Mouse (Mus musculus) CH12.LX (cell line): ENCODE data around the gene Fbxo36. TPM values are rescaled to one million over a fixed set of nuclear protein-coding genes. Genes with fewer than 3 reads are reported as not detected.
A peak's percentile ranks its signal among the peaks of the same experiment; 100 is the strongest.

Source experiments
- DNase-seq: peaks from one replicate; pipeline ENCODE4 v3.0.0-alpha.2; 2013; ENCODE audit errors: extremely low read depth
- H3K27ac ChIP-seq: 2 replicates; pipeline ENCODE4 v1.5.1; 2012; ENCODE audit warnings: low read depth, mild to moderate bottlenecking, control low read depth, moderate library complexity; ENCODE audit not compliant: insufficient read depth
- H3K27me3 ChIP-seq: replicated peaks from 2 replicates; pipeline ENCODE3; 2012; ENCODE audit warnings: inconsistent platforms
- H3K36me3 ChIP-seq, 2 experiments: replicated peaks in 1 of 2; 2 replicates each; pipeline versions ENCODE3 to v1.6.1; 2012; ENCODE audit warnings: inconsistent platforms in 1 of 2, low read length in 1 of 2, mild to moderate bottlenecking in 1 of 2, mixed read lengths in 1 of 2, moderate library complexity in 1 of 2; ENCODE audit not compliant: control insufficient read depth in 1 of 2, insufficient read depth in 1 of 2
- H3K4me1 ChIP-seq, 2 experiments: 2 replicates each; pipeline ENCODE4 v1.6.1; 2012; ENCODE audit warnings: inconsistent platforms in 1 of 2, moderate library complexity in 1 of 2; ENCODE audit not compliant: insufficient read depth in 2 of 2, control insufficient read depth in 1 of 2
- H3K4me2 ChIP-seq: 2 replicates; pipeline ENCODE4 v1.6.1; 2012; ENCODE audit warnings: low read depth, mild to moderate bottlenecking, control low read depth; ENCODE audit not compliant: poor library complexity, insufficient read depth, severe bottlenecking
- H3K4me3 ChIP-seq, 3 experiments: fragments of 150-350 bp in 1 of 3; sonication (generic) in 1 of 3; replicated peaks in 1 of 3; 2 replicates each; pipeline versions ENCODE3 to v1.5.1; 2011 to 2012; ENCODE audit warnings: low read depth in 2 of 3, low read length in 2 of 3, mild to moderate bottlenecking in 2 of 3, moderate library complexity in 2 of 3, control low read depth in 1 of 3, improper control_type of control experiment in 1 of 3, inconsistent platforms in 1 of 3, mixed read lengths in 1 of 3; ENCODE audit not compliant: poor library complexity in 1 of 3
- H3K79me2 ChIP-seq: replicated peaks from 2 replicates; pipeline ENCODE4 v1.6.1; 2012; ENCODE audit warnings: mild to moderate bottlenecking, moderate library complexity; ENCODE audit not compliant: control insufficient read depth, poor library complexity, insufficient read depth, severe bottlenecking; ENCODE audit errors: extremely low read depth
- H3K9ac ChIP-seq: 2 replicates; pipeline ENCODE4 v1.6.1; 2012; ENCODE audit warnings: low read depth, mild to moderate bottlenecking, control low read depth, moderate library complexity; ENCODE audit not compliant: insufficient read depth
- H3K9me3 ChIP-seq: replicated peaks from 2 replicates; pipeline ENCODE3; 2012; ENCODE audit warnings: low read length, inconsistent platforms, mixed read lengths
- BHLHE40 ChIP-seq: IDR thresholded peaks from 2 replicates; pipeline ENCODE4 v1.6.1; 2011; ENCODE audit warnings: mild to moderate bottlenecking, low read depth, low read length, improper control_type of control experiment
- ELF1 ChIP-seq: IDR thresholded peaks from 2 replicates; pipeline ENCODE4 v1.6.1; 2014; ENCODE audit warnings: low read depth, mild to moderate bottlenecking, inconsistent platforms, low read length, improper control_type of control experiment
- EP300 ChIP-seq: IDR thresholded peaks from 2 replicates; pipeline ENCODE4 v1.6.1; 2011; ENCODE audit warnings: low read length, improper control_type of control experiment
- NELFE ChIP-seq: IDR thresholded peaks from 2 replicates; pipeline ENCODE4 v1.6.1; 2011; ENCODE audit warnings: low read depth, low read length, improper control_type of control experiment
- PAX5 ChIP-seq: IDR thresholded peaks from 2 replicates; pipeline ENCODE4 v1.6.1; 2012; ENCODE audit warnings: low read length, inconsistent platforms, mixed read lengths
- POLR2A ChIP-seq: IDR thresholded peaks from 2 replicates; pipeline ENCODE4 v1.6.1; 2011; ENCODE audit warnings: low read depth, mild to moderate bottlenecking, improper control_type of control experiment, low read length
- SIN3A ChIP-seq: IDR thresholded peaks from 2 replicates; pipeline ENCODE4 v1.6.1; 2012; ENCODE audit warnings: low read length, improper control_type of control experiment, inconsistent platforms
- SMC3 ChIP-seq: IDR thresholded peaks from 2 replicates; pipeline ENCODE4 v1.6.1; 2011; ENCODE audit warnings: low read depth, low read length, improper control_type of control experiment
- UBTF ChIP-seq: IDR thresholded peaks from 2 replicates; pipeline ENCODE4 v1.6.1; 2012; ENCODE audit warnings: low read depth, mild to moderate bottlenecking, inconsistent platforms, low read length, improper control_type of control experiment, moderate library complexity
- USF2 ChIP-seq: conservative IDR thresholded peaks from 2 replicates; pipeline ENCODE4 v1.6.1; 2011; ENCODE audit warnings: low read depth, low read length, improper control_type of control experiment
- ZNF384 ChIP-seq: IDR thresholded peaks from 2 replicates; pipeline ENCODE4 v1.6.1; 2012; ENCODE audit warnings: low read depth, low read length, improper control_type of control experiment, inconsistent platforms
- dilution Hi-C: fragments of 300-500 bp; cut with MboI; formaldehyde crosslinking; loops from 2 replicates; pipeline ENCODE4 v1.14.3; 2020; ENCODE audit warnings: low sequenced_read_pairs; ENCODE audit not compliant: extremely low pct_unique_long_range_greater_than_20kb, extremely low pct_ligation_motif_present
- in situ Hi-C: fragments of 300-500 bp; cut with MboI; formaldehyde crosslinking; loops from 3 replicates; pipeline ENCODE4 v1.14.3; 2019; ENCODE audit warnings: low sequenced_read_pairs, low pct_ligation_motif_present, low pct_unique_long_range_greater_than_20kb, mixed read lengths
- polyA plus RNA-seq: library from polyadenylated mRNA; unstranded; fragments of >175 nt; gene quantifications from 2 replicates; pipeline ENCODE4 v1.2.1, GENCODE M21; 2012; ENCODE audit warnings: low read depth; ENCODE audit not compliant: insufficient read length
- total RNA-seq, 2 experiments: library from RNA; depleted of rRNA; stranded (reverse); fragments of 300-350 nt in 1 of 2; fragments of >200 nt in 1 of 2; gene quantifications; 2 replicates each; pipeline ENCODE4 v1.2.3; 2012 to 2014

The Fbxo36 gene
- total and polyA plus RNA-seq, 3 experiments: 2.5 to 3.8 (median 3.0) TPM

- no peak for DNase-seq
- dilution Hi-C loops: no loop called here
- Histone ChIP-seq H3K36me3 (peaks cover 10 to 51% of the 10 kb centered on the region in 2 experiments), H3K27ac (no peak overlapping the region), H3K79me2 (peaks cover 43% of the 10 kb centered on the region)
- TF ChIP-seq ZNF384: peak; percentile 89
- no peak for TF ChIP-seq BHLHE40
- TF ChIP-seq EP300: peak; percentile 81
- no peak for TF ChIP-seq PAX5
- TF ChIP-seq POLR2A: no peak
- TF ChIP-seq USF2: no peak
- TF ChIP-seq, all 38 proteins: peak for 2
- in situ Hi-C loops: no loop called here
- no peak overlapping the region for H3K4me3 ChIP-seq
- H3K4me2 ChIP-seq: no peak overlapping the region
- peaks cover 0 to 11% of the 10 kb centered on the region in 2 experiments; a peak in 2 of 4 replicates for H3K4me1 ChIP-seq
- no peaks in the 10 kb centered on the region for H3K9me3 ChIP-seq
- H3K27me3 ChIP-seq: no peaks in the 10 kb centered on the region
- H3K9ac ChIP-seq: no peak overlapping the region
Observed at GRCm38 (mm10) chr1:84817596-84817995, 22.0 kb upstream of the Fbxo36 start.

- H3K4me2 ChIP-seq: no peak overlapping the region
- no peak overlapping the region for H3K4me3 ChIP-seq
- H3K27me3 ChIP-seq: no peaks in the 10 kb centered on the region
- no peak for TF ChIP-seq SIN3A
- TF ChIP-seq ELF1: no peak
- TF ChIP-seq NELFE: no peak
- no peak for TF ChIP-seq SMC3
- dilution Hi-C loops: no loop called here
- DNase-seq: no peak
- H3K9me3 ChIP-seq: no peaks in the 10 kb centered on the region
- H3K4me1 ChIP-seq: peaks cover 0 to 8% of the 10 kb centered on the region in 2 experiments; a peak in 1 of 4 replicates
- H3K9ac ChIP-seq: no peak overlapping the region
- in situ Hi-C loops: no loop called here
- no peak overlapping the region for H3K27ac ChIP-seq
- H3K79me2 ChIP-seq: peaks cover 26% of the 10 kb centered on the region
- peaks cover 0 to 51% of the 10 kb centered on the region in 2 experiments for H3K36me3 ChIP-seq
Observed at GRCm38 (mm10) chr1:84825091-84825490, 14.6 kb upstream of the Fbxo36 start.

- Histone ChIP-seq H3K4me3 (peak overlapping the region; percentile 70 to 84 (median 82)), H3K27ac (no peak overlapping the region), H3K36me3 (peaks cover 7 to 11% of the 10 kb centered on the region in 2 experiments), H3K27me3 (no peaks in the 10 kb centered on the region), H3K9me3 (no peaks in the 10 kb centered on the region), H3K4me1 (peaks cover 0 to 13% of the 10 kb centered on the region in 2 experiments; a peak in 2 of 4 replicates), H3K4me2 (peak overlapping the region; percentile 83), H3K79me2 (peaks cover 58% of the 10 kb centered on the region), H3K9ac (peak overlapping the region; percentile 99)
- dilution Hi-C loops: no loop called here
- no peak for DNase-seq
- 0 out of 2 replicates have a peak, but pooled peaks have one; percentile 32 for TF ChIP-seq SIN3A
- no peak for TF ChIP-seq USF2
- TF ChIP-seq UBTF: no peak
- in situ Hi-C loops: no loop called here
Observed at GRCm38 (mm10) chr1:84837523-84838145, 2.0 kb upstream of the Fbxo36 start.
